Mouse (Mus musculus) activated CD4-positive, CD25-positive, alpha-beta regulatory T cell, adult 4 months (primary cell): ENCODE data around the gene Wwc2. TPM values are rescaled to one million over a fixed set of nuclear protein-coding genes. Genes with fewer than 3 reads are reported as not detected.
A peak's percentile ranks its signal among the peaks of the same experiment; 100 is the strongest.

ENCODE experiments used
- ATAC-seq: one replicate; pipeline ENCODE4 v1.8.0; 2017
- polyA plus RNA-seq, 2 experiments: library from polyadenylated mRNA; unstranded; fragments of 100-300 nt; shearing (Covaris generic); gene quantifications; one replicate each; pipeline ENCODE4 v1.2.1; 2017

The Wwc2 gene
- polyA plus RNA-seq, 2 experiments from 2014 or later, result 0.09 to 0.32 TPM

GRCm38 (mm10) chr8:47899891-47900290 lies 90.8 kb downstream of the Wwc2 start:
- no peak for ATAC-seq

- ATAC-seq, result no peak
Observed at GRCm38 (mm10) chr8:47892419-47892818, 98.3 kb downstream of the Wwc2 start.

GRCm38 (mm10) chr8:47891641-47892040 lies 99.1 kb downstream of the Wwc2 start:
- no peak for ATAC-seq

- no peak for ATAC-seq
Observed at GRCm38 (mm10) chr8:47890814-47891210, 99.9 kb downstream of the Wwc2 start.

- ATAC-seq, result no peak
Observed at GRCm38 (mm10) chr8:47889936-47890813, 100.5 kb downstream of the Wwc2 start.

- no peak for ATAC-seq
Observed at GRCm38 (mm10) chr8:47888841-47889570, 101.7 kb downstream of the Wwc2 start.

- no peak for ATAC-seq
Observed at GRCm38 (mm10) chr8:47884306-47884705, 106.4 kb downstream of the Wwc2 start.

GRCm38 (mm10) chr8:47883739-47884138 lies 107.0 kb downstream of the Wwc2 start:
- no peak for ATAC-seq

GRCm38 (mm10) chr8:47878516-47878915 lies 112.2 kb downstream of the Wwc2 start:
- no peak for ATAC-seq

- no peak for ATAC-seq
Observed at GRCm38 (mm10) chr8:47875865-47876264, 114.9 kb downstream of the Wwc2 start.

GRCm38 (mm10) chr8:47874497-47875178 lies 116.1 kb downstream of the Wwc2 start:
- no peak for ATAC-seq

GRCm38 (mm10) chr8:47872361-47873107 lies 118.2 kb downstream of the Wwc2 start:
- peak; percentile 43 for ATAC-seq

GRCm38 (mm10) chr8:47867067-47867466 lies 123.7 kb downstream of the Wwc2 start:
- ATAC-seq, result peak; percentile 81

GRCm38 (mm10) chr8:47866568-47866967 lies 124.2 kb downstream of the Wwc2 start:
- no peak for ATAC-seq

- no peak for ATAC-seq
Observed at GRCm38 (mm10) chr8:47859259-47859658, 131.5 kb downstream of the Wwc2 start.

- no peak for ATAC-seq
Observed at GRCm38 (mm10) chr8:47853356-47853755, 137.4 kb downstream of the Wwc2 start.

GRCm38 (mm10) chr8:47852737-47853136 lies 138.0 kb downstream of the Wwc2 start:
- ATAC-seq, result no peak

- no peak for ATAC-seq
Observed at GRCm38 (mm10) chr8:47851824-47852502, 138.8 kb downstream of the Wwc2 start.

GRCm38 (mm10) chr8:47849842-47850241 lies 140.9 kb downstream of the Wwc2 start:
- no peak for ATAC-seq

GRCm38 (mm10) chr8:47847931-47848330 lies 142.8 kb downstream of the Wwc2 start:
- no peak for ATAC-seq

GRCm38 (mm10) chr8:47847161-47847560 lies 143.6 kb downstream of the Wwc2 start:
- ATAC-seq, result no peak

GRCm38 (mm10) chr8:47845956-47846355 lies 144.8 kb downstream of the Wwc2 start:
- ATAC-seq, result no peak
